Mouse (Mus musculus): ENCODE results near the gene Gm17651. TPM values are rescaled to one million over a fixed set of nuclear protein-coding genes. Genes with fewer than 3 reads are reported as not detected.

Gm17651 gene
- not detected in 2 replicates for polyA plus RNA-seq (2021; fragmentation: Nextera tagmentation)
- long read RNA-seq, experiment 1: 0 reads
- long read RNA-seq, experiment 2, partial matches to known transcripts: 0 of 2 reads
- long read RNA-seq, experiment 2, other reads (novel, unspliced or antisense): 2 of 2 reads

DNA sequence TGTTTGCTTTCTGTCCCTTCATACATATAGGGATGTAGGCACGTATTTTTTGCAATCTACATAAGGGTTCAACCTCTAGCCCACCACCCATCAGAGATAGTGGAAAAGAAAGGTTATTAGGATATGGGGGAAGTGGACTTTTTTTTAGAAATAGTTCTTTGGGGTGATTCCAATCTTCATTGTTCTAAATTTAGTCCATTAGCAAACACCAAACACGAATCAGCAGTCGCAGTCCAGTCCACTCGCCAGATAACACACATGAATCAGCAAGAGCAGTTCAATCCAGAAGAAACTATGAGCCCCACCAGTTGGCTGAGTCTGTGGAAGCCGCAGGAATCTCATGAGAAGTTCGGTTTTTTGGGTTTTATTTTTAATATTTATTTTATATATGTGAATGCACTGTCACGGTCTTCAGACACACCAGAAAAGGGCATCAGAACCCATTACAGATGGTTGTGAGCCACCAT lies at the start of gene Gm17651:
Gene Gm17651, minus strand, starts transcription at position 51 of the 467 bp plus-strand sequence.

DNA sequence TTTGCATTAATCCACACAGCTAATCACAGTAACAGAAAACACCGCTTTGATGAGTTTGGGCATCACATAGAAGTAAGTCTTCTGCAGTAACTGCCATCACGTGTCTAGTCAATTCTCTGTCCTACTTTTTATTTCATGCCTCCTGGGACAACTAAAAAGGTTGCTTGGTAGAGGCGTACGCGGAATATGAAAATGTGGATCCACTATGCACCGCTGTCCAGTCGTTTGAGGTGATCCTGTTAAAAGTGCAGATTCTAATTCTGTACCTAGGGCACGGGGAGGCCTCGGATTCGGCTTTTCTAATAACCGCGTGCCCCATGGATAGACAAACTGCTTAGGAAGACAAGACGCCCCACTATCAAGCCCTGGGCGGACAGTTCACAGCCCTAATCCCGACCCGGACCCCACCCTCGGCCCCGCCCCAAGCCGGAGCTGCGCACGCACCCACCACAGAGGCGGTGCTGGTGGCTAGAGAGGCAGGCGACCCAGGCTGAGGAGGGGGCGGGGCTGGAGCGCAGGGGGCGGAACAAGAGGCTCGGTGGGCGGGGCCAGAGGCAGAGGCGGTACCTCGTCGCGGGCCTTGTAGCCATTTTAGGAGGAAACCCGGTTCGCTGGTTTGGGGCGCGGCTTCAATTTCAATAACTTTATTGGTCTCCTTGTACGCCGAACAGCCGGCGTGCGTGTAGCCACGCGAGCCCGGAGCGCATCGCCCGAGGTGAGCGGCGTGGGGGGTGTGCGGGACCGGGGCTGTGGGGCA lies 16.7 kb downstream of the Gm17651 start, which contains the start of gene Prkab2:
Gene Prkab2, plus strand, starts transcription at position 539 of the 757 bp plus-strand sequence.

DNA sequence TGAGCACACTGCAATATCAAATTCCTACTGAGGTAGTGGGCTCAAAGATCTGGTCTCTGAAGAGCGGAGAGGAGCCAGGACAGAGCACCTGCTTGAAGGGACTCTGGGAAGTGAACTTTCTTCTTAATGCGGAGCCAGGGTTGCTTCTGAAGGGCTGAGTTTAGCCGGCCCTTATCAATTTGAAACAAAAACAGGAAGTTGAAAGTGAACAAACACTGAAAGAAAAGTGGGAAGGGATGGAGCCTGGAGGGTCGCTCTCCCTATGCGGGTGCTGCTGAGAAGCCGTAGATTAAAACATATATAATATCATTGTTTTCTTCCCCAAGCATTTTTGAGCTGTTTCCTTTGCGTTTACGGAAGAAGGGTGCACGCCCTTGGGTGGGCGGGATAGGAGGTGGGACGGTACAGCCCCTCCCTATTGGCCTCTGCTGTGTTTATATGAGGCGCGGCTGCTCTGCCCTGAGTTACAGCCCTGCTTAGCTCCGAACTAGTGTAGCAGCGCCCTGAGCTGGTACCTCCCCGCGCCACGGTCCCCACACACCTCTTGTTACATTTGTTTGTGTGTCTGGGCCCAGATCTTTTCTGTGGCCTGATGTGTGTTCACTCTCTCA lies 46.0 kb downstream of the Gm17651 start, which contains the start of gene Fmo5:
Gene Fmo5, plus strand, starts transcription at position 414 of the 611 bp plus-strand sequence.

Other genes with a start within 250 kb of the Gm17651 start
- gene Chd1l, start 64.5 kb downstream of the Gm17651 start, polyA plus RNA-seq (2021; fragmentation: Nextera tagmentation): 4.7 and 6.6 TPM in 2 replicates
- 2.6 and 2.7 TPM in 2 replicates for gene Fmo5, start 45.9 kb downstream of the Gm17651 start, polyA plus RNA-seq (2021; fragmentation: Nextera tagmentation)
- 6.8 and 7.0 TPM in 2 replicates for gene Prkab2, start 16.5 kb downstream of the Gm17651 start, polyA plus RNA-seq (2021; fragmentation: Nextera tagmentation)
- gene Pde4dip, start 214.0 kb upstream of the Gm17651 start, polyA plus RNA-seq (2021; fragmentation: Nextera tagmentation): 34.9 and 43.7 TPM in 2 replicates
- 62.3 and 73.4 TPM in 2 replicates for gene Sec22b, start 226.5 kb upstream of the Gm17651 start, polyA plus RNA-seq (2021; fragmentation: Nextera tagmentation)